Mouse (Mus musculus): ENCODE data around the gene Tnrc6a.

GRCm38 (mm10) chr7:123212316-123212715 is 88.6 kb downstream of the Tnrc6a start:
- no peak for TF ChIP-seq CTCF (IDR thresholded peaks at IDR 0.05; ENCODE audit: control insufficient read depth, insufficient read depth, low read length)
- TF ChIP-seq POLR2A (IDR thresholded peaks at IDR 0.05; ENCODE audit: borderline replicate concordance, control insufficient read depth, low read depth, low read length): no peak
